Mouse (Mus musculus): Measurements from ENCODE around the gene Gm3409. TPM values are rescaled to one million over a fixed set of nuclear protein-coding genes. Genes with fewer than 3 reads are reported as not detected.

The Gm3409 gene
- total RNA-seq, 2 experiments from 2014 or later = not detected

Other genes starting within 250 kb of the Gm3409 start
- under 1 TPM; 0.78 to 0.85 TPM for gene Wasf3, start 152.7 kb upstream of the Gm3409 start, total RNA-seq (2021)
- gene Gm6408, start 55.7 kb upstream of the Gm3409 start, total RNA-seq (2021) = not detected
- not detected for gene Gm6370, start 46.3 kb upstream of the Gm3409 start, total RNA-seq (2021)
- not detected for gene 4930449I24Rik, start 35.2 kb upstream of the Gm3409 start, total RNA-seq (2021)
- gene Gm3402, start 23.5 kb upstream of the Gm3409 start, total RNA-seq (2021) = not detected
- not detected for gene Gm3404, start 11.8 kb upstream of the Gm3409 start, total RNA-seq (2021)
- not detected for gene Gm3415, start 18.5 kb downstream of the Gm3409 start, total RNA-seq (2021)
- not detected for gene Gpr12, start 47.6 kb downstream of the Gm3409 start, total RNA-seq (2021)